Mouse (Mus musculus) lung, embryonic 14.5 days (tissue): ENCODE results near the gene Btbd3. TPM values are rescaled to one million over a fixed set of nuclear protein-coding genes. Genes with fewer than 3 reads are reported as not detected.

Experiments
- ATAC-seq: fragments of 200-750 bp; cut with Nextera tagmentation; 2 replicates; pipeline ENCODE4 v1.8.0; 2017; ENCODE audit warnings: mild to moderate bottlenecking, moderate TSS enrichment, moderate library complexity; ENCODE audit not compliant: insufficient read depth
- DNase-seq: peaks from one replicate; pipeline ENCODE4 v3.0.0-alpha.2; 2015
- H3K27ac ChIP-seq: fragments of 300-500 bp; sonication (generic); 2 replicates; pipeline ENCODE4 v1.5.1; 2014; ENCODE audit warnings: low read depth, mild to moderate bottlenecking, moderate library complexity
- H3K27me3 ChIP-seq: fragments of 300-500 bp; sonication (generic); 2 replicates; pipeline ENCODE4 v1.6.1; 2014; ENCODE audit warnings: low read length, control low read depth; ENCODE audit not compliant: insufficient read depth
- H3K36me3 ChIP-seq: fragments of 300-500 bp; sonication (generic); 2 replicates; pipeline ENCODE4 v1.6.1; 2014; ENCODE audit warnings: control low read depth; ENCODE audit not compliant: insufficient read depth
- H3K4me1 ChIP-seq: fragments of 300-500 bp; sonication (generic); 2 replicates; pipeline ENCODE4 v1.6.1; 2014; ENCODE audit warnings: antibody characterized with exemption, control low read depth; ENCODE audit not compliant: insufficient read depth
- H3K4me2 ChIP-seq: fragments of 300-500 bp; sonication (generic); 2 replicates; pipeline ENCODE4 v1.6.1; 2014; ENCODE audit warnings: mild to moderate bottlenecking
- H3K4me3 ChIP-seq: fragments of 300-500 bp; sonication (generic); 2 replicates; pipeline ENCODE4 v1.5.1; 2014; ENCODE audit warnings: low read depth, low read length
- H3K9ac ChIP-seq: fragments of 300-500 bp; sonication (generic); 2 replicates; pipeline ENCODE4 v1.6.1; 2014
- H3K9me3 ChIP-seq: fragments of 300-500 bp; sonication (generic); 2 replicates; pipeline ENCODE4 v1.6.1; 2016; ENCODE audit warnings: low read depth, low read length, control low read depth
- CTCF ChIP-seq: IDR thresholded peaks from 2 replicates; pipeline ENCODE4 v1.5.1; 2016; ENCODE audit warnings: antibody characterized with exemption, low read depth
- WGBS: fragments of 180-500 bp; shearing (Covaris S2); extraction: QIAGEN DNeasy Blood & Tissue Kit; methylation state at CpG from one replicate; pipeline ENCODE4 v1.1.7; 2014; 5-methylcytosine and 5-hydroxymethylcytosine counted together
- polyA plus RNA-seq: library from polyadenylated mRNA; unstranded; fragments of >200 nt; fragmentation: Nextera tagmentation; extraction: Ambion mirVana; gene quantifications from 2 replicates; pipeline ENCODE4 v1.2.1, GENCODE M21; 2014

Btbd3 gene
- polyA plus RNA-seq, 1 experiment from 2014 or later, result 47.6 TPM

DNA sequence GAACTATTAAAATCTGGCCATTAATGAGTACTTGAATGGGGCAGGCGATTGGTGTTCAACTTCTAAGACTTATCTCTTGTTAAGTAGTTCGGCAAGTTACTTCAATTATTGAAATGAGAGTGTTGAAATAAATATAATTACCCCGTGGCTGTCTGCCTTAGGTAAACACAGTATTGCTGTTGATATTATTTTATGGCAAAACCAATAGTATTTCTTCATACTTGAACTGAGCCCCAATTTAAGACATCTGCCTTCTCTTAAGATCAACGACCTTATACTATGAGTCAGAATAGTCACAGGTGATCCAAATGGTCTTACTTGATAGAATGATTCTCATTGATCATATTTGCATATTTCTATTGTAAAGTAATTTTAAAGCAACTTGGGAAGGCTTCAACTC, 228.5 kb downstream of the Btbd3 start:
- DNase-seq, result no peak

GRCm38 (mm10) chr2:138490688-138491405, 234.5 kb downstream of the Btbd3 start:
- H3K4me1 ChIP-seq, result no peaks in the 10 kb centered on the region
- no peaks in the 10 kb centered on the region for H3K9me3 ChIP-seq
- DNase-seq (no peak), ATAC-seq (no peak)
- 73% methylated on average over 2 of the region's 2 CpGs for WGBS
- no peak for TF ChIP-seq CTCF
- no peaks in the 10 kb centered on the region for H3K27me3 ChIP-seq
- H3K4me2 ChIP-seq, result no peak overlapping the region
- H3K27ac ChIP-seq, result no peak overlapping the region
- H3K9ac ChIP-seq, result no peak overlapping the region
- no peak overlapping the region for H3K4me3 ChIP-seq
- no peaks in the 10 kb centered on the region for H3K36me3 ChIP-seq

More for the DNA sequence above, 228.5 kb downstream of the Btbd3 start:
- Histone ChIP-seq H3K9ac (no peak overlapping the region), H3K9me3 (no peaks in the 10 kb centered on the region), H3K36me3 (no peaks in the 10 kb centered on the region), H3K27me3 (no peaks in the 10 kb centered on the region), H3K27ac (no peak overlapping the region), H3K4me1 (no peaks in the 10 kb centered on the region), H3K4me2 (no peak overlapping the region), H3K4me3 (no peak overlapping the region)
- no peak for TF ChIP-seq CTCF
- no peak for ATAC-seq
- WGBS, result 81% methylated on average over 4 of the region's 4 CpGs

GRCm38 (mm10) chr2:138492176-138492575, 235.8 kb downstream of the Btbd3 start:
- no peak overlapping the region for H3K4me2 ChIP-seq
- ATAC-seq, result no peak
- H3K27me3 ChIP-seq, result no peaks in the 10 kb centered on the region
- H3K36me3 ChIP-seq, result no peaks in the 10 kb centered on the region
- no peaks in the 10 kb centered on the region for H3K4me1 ChIP-seq
- no peak for TF ChIP-seq CTCF
- DNase-seq, result no peak
- no peaks in the 10 kb centered on the region for H3K9me3 ChIP-seq
- no peak overlapping the region for H3K4me3 ChIP-seq
- no peak overlapping the region for H3K9ac ChIP-seq
- H3K27ac ChIP-seq, result no peak overlapping the region

GRCm38 (mm10) chr2:138503866-138504380, 247.6 kb downstream of the Btbd3 start:
- H3K4me2 ChIP-seq, result no peak overlapping the region
- DNase-seq (no peak), ATAC-seq (no peak)
- 81% methylated on average over 12 of the region's 12 CpGs for WGBS
- no peak overlapping the region for H3K27ac ChIP-seq
- H3K4me3 ChIP-seq, result no peak overlapping the region
- no peaks in the 10 kb centered on the region for H3K4me1 ChIP-seq
- H3K9ac ChIP-seq, result no peak overlapping the region
- H3K9me3 ChIP-seq, result no peaks in the 10 kb centered on the region
- no peaks in the 10 kb centered on the region for H3K36me3 ChIP-seq
- TF ChIP-seq CTCF, result no peak
- H3K27me3 ChIP-seq, result no peaks in the 10 kb centered on the region

DNA sequence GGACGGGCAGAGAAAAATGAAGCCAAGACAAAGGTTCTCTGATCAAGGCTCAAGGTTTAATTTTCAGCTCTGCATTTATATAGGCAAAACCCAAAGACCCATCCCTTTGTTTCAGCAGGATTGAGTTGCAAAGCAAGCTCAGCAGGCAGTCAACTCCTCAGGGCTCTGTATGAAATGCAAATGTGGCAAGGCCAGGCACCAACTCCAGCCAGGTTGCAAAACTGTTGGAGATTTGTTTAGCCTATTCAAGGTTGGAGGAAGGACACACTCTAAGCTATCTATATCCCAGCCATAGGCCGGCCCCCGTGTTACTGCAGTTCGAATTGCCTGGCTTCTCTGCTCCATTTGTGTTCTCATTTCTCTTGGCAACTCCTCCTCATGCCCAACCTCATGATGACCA, 259.2 kb downstream of the Btbd3 start:
- Histone ChIP-seq H3K4me1 (no peaks in the 10 kb centered on the region), H3K9me3 (no peaks in the 10 kb centered on the region), H3K4me3 (no peak overlapping the region), H3K36me3 (no peaks in the 10 kb centered on the region), H3K27ac (no peak overlapping the region), H3K9ac (no peak overlapping the region), H3K4me2 (no peak overlapping the region), H3K27me3 (no peaks in the 10 kb centered on the region)
- no peak for TF ChIP-seq CTCF
- no peak for ATAC-seq
- DNase-seq, result no peak
- 69% methylated on average over 4 of the region's 4 CpGs for WGBS

DNA sequence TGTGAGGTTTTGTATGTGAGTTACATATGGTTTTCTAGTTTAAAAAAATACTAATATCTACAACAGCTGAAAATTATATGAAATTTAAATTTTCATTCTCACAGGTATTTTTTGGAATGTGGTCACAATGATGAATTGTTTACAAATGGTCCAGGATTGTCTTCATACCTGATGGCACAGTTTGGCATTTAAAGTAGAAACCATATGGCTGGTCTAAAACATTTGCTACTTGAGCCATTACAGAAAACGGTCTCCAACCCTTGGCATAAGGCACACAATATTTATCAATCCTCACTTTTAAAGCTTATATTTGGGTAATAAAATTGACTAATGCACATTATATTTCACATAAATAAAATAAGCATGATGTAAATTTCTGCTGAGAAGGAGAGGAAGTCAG, 272.1 kb downstream of the Btbd3 start:
- H3K4me2 ChIP-seq, result no peak overlapping the region
- WGBS, result 65% methylated on average over 1 of the region's 1 CpGs
- no peak for DNase-seq
- H3K4me3 ChIP-seq, result no peak overlapping the region
- no peaks in the 10 kb centered on the region for H3K36me3 ChIP-seq
- no peaks in the 10 kb centered on the region for H3K4me1 ChIP-seq
- no peak for ATAC-seq
- no peaks in the 10 kb centered on the region for H3K9me3 ChIP-seq
- H3K9ac ChIP-seq, result no peak overlapping the region
- TF ChIP-seq CTCF, result no peak
- H3K27ac ChIP-seq, result no peak overlapping the region
- H3K27me3 ChIP-seq, result no peaks in the 10 kb centered on the region

GRCm38 (mm10) chr2:138531160-138531967, 275.0 kb downstream of the Btbd3 start:
- ATAC-seq, result no peak
- H3K27me3 ChIP-seq, result no peaks in the 10 kb centered on the region
- H3K36me3 ChIP-seq, result no peaks in the 10 kb centered on the region
- no peak overlapping the region for H3K27ac ChIP-seq
- no peak overlapping the region for H3K4me2 ChIP-seq
- TF ChIP-seq CTCF, result no peak
- no peaks in the 10 kb centered on the region for H3K9me3 ChIP-seq
- no peak overlapping the region for H3K4me3 ChIP-seq
- no peaks in the 10 kb centered on the region for H3K4me1 ChIP-seq
- H3K9ac ChIP-seq, result no peak overlapping the region
- WGBS, result 78% methylated on average over 5 of the region's 5 CpGs
- DNase-seq, result no peak
